Mouse (Mus musculus) brain, adult 2 months (tissue): ENCODE measurements around the gene E4f1.

ENCODE experiments used
- DNase-seq: peaks from one replicate; pipeline ENCODE4 v3.0.0; 2011; ENCODE audit warnings: low read depth, low spot score

The E4f1 gene

DNA sequence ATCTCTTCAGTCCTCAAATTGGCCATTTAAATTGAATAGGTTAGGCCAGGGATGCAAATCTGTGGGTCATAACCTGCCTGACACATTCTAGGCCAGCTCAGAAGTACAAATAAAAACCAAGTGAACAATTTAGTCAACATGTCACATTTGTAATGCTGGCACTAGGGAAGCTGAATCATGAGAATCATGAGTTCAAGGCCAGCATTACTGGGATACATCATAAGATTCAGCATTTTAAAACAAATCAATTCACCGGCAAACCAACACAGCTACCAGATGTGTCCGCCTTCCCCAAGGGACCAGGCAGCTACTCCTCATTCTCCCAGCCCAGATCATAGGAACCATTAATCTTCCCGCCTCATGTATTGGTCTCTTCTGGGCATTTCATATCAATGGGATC lies 13.4 kb upstream of the E4f1 start:
- no peak for DNase-seq

DNA sequence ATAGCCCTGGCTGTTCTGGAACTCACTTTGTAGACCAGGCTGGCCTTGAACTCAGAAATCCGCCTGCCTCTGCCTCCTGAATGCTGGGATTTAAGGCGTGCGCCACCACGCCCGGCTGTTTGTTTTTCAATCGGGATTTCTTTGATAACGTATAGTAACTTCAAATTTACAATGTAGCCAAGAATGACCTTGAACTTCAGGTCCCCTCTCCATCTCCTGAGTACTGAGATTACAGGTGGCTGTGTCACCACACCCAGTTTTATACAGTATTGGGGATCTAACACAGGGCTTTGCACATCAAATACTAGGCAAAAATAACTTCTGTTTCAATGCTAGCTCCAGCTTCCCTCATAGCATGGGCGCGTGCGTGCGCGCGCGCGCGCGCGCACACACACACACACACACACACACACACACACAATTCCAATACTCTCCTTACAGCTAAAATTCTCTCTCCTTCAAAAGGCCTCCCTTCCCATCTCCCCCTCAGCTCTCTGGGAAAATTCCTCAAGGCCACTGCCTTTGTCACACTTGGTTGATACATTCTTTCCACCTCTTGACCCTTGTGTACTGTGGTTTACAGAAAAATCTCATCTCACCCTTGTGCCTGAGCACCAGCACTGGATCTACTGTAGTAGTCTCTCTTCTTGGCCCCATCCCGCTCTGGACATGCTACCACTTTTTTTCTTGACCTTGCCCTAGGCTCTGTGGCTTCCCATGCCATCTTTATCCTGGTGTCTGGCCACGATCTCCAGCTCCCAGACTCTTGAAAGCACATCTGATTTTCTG lies 11.1 kb upstream of the E4f1 start:
- no peak for DNase-seq

DNA sequence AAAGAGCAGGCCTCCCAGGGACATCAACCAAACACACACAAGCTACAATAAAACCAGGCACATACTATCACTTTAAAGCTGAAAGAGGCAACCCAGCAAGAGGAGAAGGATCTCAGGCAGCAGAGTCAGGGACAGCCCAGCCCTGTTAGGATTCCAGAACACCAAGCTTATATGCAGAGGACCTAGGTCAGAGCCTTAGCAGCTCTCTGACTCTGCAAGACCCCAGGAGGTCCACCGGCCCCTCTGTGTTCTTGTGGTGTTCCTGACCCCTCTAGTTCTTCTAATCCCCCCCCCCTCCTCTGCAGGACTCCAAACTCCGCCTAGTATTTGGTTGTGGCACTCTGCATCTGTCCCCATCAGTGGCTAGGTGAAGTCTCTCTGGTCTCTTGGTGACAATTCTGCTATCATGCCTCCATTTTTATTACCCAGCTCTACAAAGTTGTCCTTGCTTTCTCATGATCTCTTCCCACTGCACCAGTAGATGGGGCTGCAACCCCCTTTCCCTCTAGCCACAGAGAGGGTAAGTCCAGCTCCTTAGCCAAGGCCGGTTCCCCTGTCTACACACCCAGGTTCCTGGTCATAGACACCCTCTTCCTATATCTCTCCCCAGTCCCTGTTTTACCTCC lies 10.2 kb upstream of the E4f1 start:
- DNase-seq, result no peak

DNA sequence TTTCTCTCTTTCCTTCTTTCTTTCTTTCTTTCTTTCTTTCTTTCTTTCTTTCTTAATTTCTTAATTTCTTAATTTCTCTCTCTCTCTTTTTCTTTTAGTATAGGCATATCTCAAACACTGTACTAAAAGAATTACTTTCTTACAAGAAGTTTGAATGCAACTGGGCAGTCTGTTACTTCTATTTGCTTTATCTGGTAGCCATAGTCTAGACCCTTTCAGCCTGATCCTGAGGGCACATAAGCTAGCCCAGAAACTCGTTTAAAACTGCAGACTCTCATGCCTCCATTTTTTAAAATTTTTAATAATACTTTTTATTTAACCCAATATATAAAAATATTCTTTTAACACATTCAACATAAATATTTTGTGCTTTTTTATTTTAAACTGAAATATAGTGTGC lies 9.3 kb upstream of the E4f1 start:
- no peak for DNase-seq

DNA sequence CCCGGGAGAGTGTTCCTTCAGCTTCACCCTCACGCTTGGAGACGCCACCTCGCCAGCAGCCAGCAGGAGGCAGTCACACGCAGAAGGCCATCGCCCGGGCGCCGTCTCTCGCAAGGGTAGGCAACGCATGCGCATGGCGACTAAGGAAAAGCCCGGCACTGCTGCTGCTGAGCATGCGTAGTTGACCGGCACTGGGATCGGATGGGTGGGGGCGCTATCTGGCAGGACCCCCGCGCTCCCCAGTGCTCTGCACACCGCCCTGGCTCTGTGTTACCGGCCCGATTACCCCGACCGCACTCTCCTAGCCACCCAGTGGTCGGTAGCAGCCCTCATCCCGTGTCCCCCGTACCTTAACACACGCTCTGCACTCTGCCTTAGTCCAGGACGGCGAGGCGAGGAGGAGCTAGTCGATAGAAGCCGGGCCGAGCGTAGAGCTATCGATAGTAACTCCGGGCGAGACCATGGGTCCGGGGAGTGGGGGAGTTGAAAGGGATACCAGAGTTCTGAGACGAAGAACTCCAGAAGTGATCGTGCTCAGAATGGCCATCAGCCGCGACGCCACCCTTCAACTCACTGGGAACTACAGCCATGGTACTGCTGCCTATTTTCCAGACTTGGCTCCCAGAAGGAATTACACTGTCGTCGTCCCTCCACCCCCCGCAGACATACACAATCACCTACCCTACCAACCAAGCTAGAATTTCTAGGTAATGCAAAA lies 8.7 kb upstream of the E4f1 start, which contains the start of gene Mlst8:
Gene Mlst8 (minus strand): TSS at position 416 of the 718 bp plus-strand sequence.
- peak; percentile 98 for DNase-seq

DNA sequence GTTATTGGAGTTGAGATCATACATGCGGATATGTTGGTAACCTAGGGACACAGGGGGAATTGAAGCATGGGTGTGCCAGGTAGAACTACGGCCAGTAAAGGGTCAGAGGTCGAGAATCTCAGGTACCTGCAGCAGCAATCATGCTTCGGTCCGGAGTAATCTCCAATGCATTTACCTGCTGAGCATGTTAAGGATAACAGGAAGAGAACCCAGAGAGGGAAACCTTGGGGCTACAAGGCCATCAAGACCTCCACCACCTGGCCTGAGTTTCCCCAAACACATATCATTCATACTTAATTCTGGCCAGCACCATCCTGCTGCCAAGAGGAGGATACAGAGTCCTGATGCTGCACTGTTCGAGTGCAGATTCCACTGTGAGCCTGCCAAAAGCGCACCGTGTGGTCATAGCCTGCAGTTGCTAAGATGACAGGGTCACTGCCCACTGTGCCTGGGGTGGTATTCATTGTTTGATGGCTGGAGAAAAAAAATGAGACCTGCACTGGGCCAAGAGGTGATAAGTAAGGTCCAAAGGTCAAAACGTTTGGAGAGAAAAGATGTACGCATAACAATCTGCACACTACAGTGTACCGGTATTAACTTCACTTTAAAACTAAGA lies 8.0 kb upstream of the E4f1 start:
- DNase-seq, result peak; percentile 48

DNA sequence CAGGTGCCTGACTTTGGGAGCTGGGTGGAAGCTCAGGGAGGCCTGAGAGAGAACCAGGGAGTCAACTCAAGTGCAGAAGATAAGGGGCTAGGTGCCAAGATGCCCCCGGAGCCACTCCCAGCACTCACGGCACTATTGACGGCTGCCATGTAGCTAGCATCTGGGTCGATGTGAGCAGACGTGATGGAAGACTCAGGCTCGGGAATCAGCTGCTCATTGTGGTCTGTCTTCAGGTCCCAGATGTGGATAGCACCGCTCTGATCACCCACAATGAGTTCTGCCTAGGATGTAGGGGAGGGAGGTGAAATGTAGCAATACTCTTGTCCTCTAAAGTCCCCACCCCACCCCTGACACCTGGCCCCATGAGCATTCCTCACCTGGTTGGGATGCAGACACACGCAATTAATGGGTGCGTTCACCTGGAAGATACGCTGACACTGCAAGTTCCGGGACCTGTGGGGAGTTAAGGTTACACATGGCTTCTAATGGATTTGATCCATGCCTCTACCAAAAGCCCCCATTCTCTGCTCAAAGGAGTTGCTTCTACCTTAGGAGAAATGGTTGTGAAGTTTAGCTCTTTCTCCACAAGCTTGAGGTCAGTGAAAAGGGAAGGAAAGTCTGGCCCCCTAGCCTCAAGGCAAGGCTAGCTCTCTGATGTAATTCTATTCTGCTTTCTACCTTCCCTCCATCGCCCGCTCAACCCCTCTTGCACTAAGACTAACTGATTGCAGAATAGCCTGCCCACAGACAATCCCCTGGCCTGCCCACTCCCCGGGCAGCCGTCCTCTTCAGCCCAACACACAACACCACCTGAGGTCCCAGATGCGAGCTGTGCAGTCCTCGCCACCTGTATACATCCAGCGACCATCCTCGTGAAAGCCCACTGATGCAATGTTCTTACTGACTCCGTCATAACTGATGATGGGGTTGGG lies 7.2 kb upstream of the E4f1 start:
- DNase-seq, result no peak

DNA sequence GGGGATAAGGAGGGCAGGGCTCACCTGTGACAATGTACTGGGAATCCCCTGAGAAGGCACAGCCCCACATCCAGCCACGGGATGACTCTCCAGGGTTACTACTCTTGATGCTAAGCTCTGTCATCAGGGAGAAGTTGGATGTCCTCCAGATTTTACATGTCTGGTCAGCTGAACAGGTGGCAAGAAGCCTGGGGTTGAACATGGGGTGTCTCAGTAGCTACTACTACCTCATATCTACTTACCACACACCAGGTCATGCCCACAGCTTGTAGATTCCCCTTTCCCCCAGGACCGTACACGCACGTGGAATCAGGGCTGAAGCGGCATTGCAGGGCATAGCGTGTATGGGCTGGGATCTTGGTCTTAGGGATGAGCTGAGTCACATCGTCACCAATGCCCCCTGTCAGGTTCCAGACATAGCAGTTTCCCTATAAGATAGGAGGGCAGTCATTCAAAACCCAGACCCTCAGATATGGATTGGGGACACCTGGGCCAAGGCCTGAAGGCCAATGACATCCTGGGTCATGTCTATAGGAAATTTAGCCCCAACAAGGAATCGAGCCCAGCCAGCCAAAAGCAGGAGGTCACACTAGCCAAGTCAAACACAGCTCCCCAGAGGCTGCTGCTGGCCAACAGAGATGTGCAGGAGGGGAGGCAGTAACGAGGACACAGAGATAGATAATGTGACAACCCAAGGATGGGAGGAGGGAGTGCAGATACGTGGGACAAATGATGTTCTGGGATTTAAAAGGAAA lies 6.1 kb upstream of the E4f1 start:
- DNase-seq, result no peak

DNA sequence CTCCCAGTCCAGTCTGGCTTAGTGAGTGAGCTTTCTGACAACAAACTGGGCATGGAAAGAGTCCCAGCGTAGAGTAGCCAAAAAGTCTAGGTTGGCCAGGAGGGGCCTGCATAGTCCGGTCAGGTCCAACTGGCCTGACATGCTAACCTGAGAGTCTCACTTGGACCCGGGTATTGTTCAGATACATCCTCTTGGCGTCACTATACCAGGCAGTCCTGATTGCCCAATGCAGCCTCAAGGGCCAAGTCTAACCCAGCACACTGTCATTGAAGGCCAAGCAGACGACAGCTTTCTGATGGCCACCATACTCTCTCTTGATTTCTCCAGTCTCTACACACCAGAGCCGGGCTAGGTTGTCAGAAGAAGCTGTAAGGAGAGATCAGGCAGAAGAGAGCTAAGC lies 5.5 kb upstream of the E4f1 start:
- no peak for DNase-seq

DNA sequence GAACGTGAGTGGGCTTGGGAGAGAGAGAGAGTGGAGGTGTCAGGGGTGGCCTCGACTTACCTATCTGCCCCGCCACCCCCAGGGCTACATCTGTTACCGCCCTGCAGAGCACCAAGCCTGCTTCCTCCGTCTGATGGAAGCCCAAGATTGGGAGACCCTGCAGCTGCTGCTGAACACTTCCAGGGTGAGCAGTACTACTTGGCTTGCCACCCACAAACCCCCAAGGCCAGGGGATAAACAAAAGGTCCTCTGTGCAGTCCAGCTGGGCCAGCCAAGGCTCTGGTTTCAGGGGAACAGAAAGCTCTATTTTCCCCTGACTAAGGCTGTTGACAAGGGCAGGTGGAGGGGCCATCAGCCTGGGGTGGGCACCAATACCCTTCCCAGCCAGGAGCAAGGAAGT lies 4.4 kb upstream of the E4f1 start:
- peak; percentile 85 for DNase-seq

DNA sequence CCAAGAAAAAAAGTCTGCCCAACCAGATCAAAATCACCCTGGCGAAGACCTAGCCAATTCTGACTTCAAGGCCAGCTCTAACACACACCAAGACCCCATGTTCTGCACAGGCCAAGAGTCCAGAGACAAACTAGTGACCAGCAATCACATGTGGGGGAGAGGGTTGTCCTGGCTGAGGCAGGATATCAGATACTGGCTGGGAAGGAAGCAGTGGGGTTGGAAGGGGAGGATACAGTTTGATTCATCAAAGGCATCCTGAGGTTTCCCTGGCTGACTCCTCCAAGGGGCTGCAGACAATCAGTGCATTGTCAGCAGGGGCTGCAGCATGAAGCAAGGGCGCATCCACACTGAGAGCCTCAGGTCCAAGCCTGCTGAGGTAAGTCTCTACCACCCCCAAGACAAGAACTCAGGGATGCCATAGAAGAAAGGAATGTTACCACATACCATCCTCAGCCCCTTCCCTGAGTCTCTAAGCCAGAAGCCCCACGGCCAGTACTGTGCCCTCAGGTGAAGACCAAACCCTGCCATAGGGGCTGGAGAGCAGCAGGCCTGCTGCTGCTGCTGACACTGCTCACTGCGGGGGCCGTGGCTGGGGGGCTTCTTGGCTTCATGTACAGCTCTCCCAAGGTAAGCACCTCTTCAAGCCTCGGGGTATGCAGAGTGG lies 3.6 kb upstream of the E4f1 start, which contains the start of gene Bricd5:
Gene Bricd5 (plus strand): TSS at position 273 of the 664 bp plus-strand sequence.
- no peak for DNase-seq

DNA sequence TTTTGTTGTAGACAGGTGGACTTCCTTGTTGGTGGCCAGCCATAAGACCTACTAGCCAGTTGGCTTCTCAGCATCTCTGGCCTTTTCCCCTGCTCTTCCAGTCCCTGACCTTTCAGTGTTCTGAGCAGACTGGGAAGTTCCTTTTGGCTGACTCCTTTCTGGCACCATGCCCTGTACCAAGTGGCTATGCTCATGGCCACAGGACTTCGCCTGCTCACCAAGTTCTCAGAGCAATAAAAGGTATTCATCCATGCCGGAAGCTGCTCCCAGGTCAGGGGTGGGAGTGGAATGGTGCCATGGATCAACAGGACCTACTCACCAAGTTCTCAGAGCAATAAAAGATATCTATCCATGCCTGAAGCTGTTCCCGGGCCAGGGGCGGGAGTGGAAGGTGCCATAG lies 2.4 kb upstream of the E4f1 start:
- DNase-seq, result peak; percentile 92

DNA sequence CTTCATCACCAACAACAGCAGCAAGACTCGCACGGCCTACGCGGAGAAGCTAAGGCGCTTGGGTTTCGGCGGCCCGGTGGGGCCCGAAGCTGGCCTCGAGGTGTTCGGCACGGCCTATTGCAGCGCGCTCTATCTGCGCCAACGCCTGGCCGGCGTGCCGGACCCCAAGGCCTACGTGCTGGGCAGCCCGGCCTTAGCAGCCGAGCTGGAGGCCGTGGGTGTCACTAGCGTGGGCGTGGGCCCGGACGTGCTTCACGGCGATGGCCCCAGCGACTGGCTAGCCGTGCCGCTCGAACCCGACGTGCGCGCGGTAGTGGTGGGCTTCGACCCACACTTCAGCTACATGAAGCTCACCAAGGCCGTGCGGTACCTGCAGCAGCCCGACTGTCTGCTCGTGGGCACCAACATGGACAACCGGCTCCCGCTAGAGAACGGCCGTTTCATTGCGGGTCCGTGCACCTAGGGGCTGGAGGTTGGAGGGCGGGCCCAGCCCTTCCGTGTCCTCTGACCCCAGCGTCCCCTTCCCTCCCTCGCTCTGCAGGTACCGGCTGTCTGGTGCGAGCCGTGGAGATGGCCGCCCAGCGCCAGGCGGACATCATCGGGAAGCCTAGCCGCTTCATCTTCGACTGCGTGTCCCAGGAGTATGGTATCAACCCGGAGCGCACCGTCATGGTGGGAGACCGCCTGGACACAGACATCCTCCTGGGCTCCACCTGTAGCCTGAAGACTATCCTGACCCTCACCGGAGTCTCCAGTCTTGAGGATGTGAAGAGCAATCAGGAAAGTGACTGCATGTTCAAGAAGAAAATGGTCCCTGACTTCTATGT lies 801 bp upstream of the E4f1 start:
- peak; percentile 66 for DNase-seq

DNA sequence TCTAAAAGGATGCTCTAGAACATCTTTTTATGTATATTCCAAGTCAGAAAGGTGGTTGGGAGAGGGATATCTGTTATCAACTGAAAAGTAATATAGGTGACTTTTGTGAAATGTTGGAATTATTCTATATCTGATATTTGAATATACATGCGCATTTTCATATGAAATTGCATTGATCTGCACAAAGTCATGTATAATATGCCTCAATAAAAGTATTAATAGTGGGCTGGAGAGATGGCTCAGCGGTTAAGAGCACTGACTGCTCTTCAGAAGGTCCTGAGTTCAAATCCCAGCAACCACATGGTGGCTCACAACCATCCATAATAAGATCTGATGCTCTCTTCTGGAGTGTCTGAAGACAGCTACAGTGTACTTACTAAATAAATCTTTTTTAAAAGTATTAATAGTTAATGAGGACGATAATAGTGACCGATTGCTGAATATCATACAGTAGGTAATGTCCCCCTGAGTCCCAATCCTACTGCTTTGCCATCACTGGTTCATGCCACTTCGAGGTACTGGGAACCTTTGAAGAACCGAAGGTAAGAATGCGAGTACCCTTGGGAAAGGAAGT lies 690 bp downstream of the E4f1 start:
- no peak for DNase-seq

DNA sequence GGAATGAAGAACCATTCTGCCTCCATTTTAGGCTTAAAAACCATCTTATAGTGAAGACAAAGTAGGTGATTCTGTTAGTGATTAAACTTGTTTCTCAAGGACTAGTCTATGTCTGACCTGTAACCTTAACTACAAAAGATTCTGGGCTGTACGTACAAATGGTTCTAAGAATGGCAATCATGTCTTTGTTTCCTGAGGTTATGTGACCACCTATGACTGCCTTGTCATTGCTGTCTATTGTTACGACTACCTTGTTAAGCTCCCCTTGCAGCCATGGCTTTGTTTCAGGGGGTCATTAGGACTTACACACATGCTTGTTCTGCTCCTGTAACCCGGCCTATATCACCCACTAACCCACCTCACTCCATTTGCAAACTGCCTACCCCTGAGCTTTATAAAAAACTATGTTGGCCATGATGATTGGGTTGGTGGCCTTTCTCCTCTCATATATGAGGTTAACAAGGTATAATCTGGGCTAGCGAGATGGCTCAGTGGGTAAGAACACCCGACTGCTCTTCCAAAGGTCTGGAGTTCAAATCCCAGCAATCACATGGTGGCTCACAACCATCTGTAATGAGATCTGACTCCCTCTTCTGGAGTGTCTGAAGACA lies 1.4 kb downstream of the E4f1 start:
- DNase-seq, result no peak

DNA sequence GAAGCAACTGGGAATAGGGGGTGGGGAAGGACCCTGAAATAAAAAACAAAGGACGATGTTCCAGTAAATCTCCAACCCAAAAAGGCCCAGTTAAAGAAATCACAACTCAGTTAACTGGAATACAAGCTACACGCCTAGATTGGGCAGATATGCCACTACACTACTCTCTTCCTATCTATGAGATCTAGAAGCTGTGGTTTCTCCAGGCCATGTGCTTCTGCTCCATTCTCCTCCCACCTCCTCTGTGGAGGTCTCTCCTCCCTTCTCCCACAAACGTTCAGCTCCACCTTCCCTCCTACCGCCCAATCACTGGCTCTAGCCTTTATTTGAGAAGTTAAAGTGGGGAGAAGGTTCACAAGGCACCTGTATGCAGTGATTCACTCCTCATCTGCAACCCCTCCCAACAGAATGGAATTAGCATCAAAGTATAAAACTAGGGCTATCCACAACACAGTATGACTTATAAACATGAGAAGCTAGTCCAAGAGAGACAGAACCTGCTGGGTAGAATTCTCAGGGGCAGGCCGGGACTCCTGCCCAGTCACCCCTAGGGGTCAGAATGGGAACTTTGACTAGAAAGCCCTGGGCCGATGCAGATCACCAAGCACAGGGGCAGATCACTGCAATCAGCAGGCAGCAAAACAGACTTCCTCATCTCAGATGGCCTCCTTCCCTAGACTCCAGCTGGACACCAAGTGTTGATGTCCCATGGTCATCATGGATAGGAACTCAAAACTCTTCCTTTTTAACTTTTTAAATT lies 6.6 kb downstream of the E4f1 start:
- peak; percentile 37 for DNase-seq

DNA sequence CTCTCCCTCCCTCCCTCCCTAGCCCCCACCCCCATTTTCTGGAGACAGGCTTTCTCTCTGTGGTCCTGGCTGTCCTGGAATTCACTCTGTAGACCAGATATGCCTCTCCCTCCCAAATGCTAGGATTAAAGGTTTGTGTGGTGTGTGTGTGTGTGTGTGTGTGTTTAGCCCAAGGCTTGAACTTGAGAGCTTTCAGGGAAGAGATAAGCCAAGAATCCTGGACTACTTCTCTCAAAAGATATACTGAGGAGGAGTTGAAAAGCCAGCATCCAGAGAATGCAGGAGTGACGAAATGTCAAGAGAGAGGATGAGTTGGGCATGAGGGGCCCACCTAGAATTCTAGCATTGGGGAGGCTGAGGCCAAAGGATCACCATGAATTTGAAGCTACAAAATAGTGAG lies 7.2 kb downstream of the E4f1 start:
- DNase-seq, result no peak
